Mouse (Mus musculus) left cerebral cortex, adult 9 months (tissue): ENCODE data around the gene Smtnl2.
"Not testable (repeated sequence)": the region's sequence is repeated elsewhere in the genome, so short reads cannot be mapped to it uniquely, and the experiment has no call there.

Source experiments
- DNase-seq, 2 experiments: peaks; one replicate each; pipeline ENCODE4 v3.0.0; 2022; ENCODE audit warnings: low spot score in 2 of 2

Gene Smtnl2

GRCm38 (mm10) chr11:72361385-72362346 lies 49.8 kb downstream of the Smtnl2 start:
- DNase-seq: peak in 1 of 2 experiments; percentile 80

- peak in 1 of 2 experiments; percentile 65 for DNase-seq
Observed at GRCm38 (mm10) chr11:72354971-72355728, 56.4 kb downstream of the Smtnl2 start.

- DNase-seq: no peak
Observed at GRCm38 (mm10) chr11:72353186-72353585, 58.3 kb downstream of the Smtnl2 start.

- DNase-seq: no peak
Observed at GRCm38 (mm10) chr11:72352272-72352671, 59.2 kb downstream of the Smtnl2 start.

- no peak for DNase-seq
Observed at GRCm38 (mm10) chr11:72349652-72350051, 61.9 kb downstream of the Smtnl2 start.

- peak in 1 of 2 experiments; percentile 46 for DNase-seq
Observed at GRCm38 (mm10) chr11:72349016-72349415, 62.5 kb downstream of the Smtnl2 start.

- DNase-seq: peak in 1 of 2 experiments; percentile 47
Observed at GRCm38 (mm10) chr11:72348563-72348962, 63.0 kb downstream of the Smtnl2 start.

- DNase-seq: no peak
Observed at GRCm38 (mm10) chr11:72344486-72344885, 67.0 kb downstream of the Smtnl2 start.

GRCm38 (mm10) chr11:72343904-72344303 lies 67.6 kb downstream of the Smtnl2 start:
- peak in 1 of 2 experiments; percentile 33 for DNase-seq

- DNase-seq: not testable (repeated sequence)
Observed at GRCm38 (mm10) chr11:72343238-72343625, 68.3 kb downstream of the Smtnl2 start.

- DNase-seq: peak in 1 of 2 experiments; percentile 75
Observed at GRCm38 (mm10) chr11:72342549-72343237, 68.8 kb downstream of the Smtnl2 start.

- DNase-seq: no peak
Observed at GRCm38 (mm10) chr11:72339716-72340115, 71.8 kb downstream of the Smtnl2 start.
